Mouse (Mus musculus): ENCODE measurements around the gene D10Wsu102e. TPM values are rescaled to one million over a fixed set of nuclear protein-coding genes. Genes with fewer than 3 reads are reported as not detected.

The D10Wsu102e gene
- 0.58 TPM in 2 replicates for polyA plus RNA-seq (2015; fragmentation: Nextera tagmentation; extraction: Ambion mirVana)

DNA sequence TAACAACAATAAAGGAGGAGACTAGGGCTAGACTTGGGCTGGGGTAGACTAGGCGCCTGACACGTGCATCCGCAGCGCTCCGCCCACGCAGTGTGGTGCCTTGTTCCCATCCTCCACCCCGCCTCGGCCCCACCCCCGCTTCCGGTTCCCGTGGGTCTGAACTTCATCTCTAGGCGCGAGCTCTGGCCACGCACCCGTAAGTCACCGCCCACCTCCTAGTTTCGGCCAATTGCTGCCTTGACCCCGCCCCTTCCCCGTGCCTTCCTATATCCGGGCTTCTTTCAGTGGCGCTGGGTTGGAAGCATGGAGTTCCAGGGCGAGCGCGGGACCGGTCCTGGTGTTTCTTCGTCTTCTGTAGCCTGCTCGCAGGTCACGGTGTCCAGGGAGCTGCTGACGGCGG, at the start of gene D10Wsu102e:
Gene D10Wsu102e, plus strand, starts transcription at position 266 of the 400 bp plus-strand sequence.
- 0% methylated on average over 30 of the region's 30 CpGs for WGBS
- Histone ChIP-seq H3K9me3 (ENCODE audit: control insufficient read depth, low read length) (no peaks in the 10 kb centered on the region), H3K4me3 (ENCODE audit: low read length) (peak within 1 kb of the TSS; percentile 91), H3K27ac (ENCODE audit: low read length) (peak within 1 kb of the TSS; percentile 82), H3K27me3 (ENCODE audit: control insufficient read depth, insufficient read depth, low read depth, low read length) (no peaks in the 10 kb centered on the region), H3K4me2 (ENCODE audit: low read depth, low read length) (peak within 1 kb of the TSS; percentile 76), H3K36me3 (ENCODE audit: control insufficient read depth, insufficient read depth, low read length) (peaks cover 11% of the 10 kb centered on the region; the same call in 1 of the 2 replicates), H3K9ac (ENCODE audit: low read length) (peak within 1 kb of the TSS; percentile 88), H3K4me1 (replicated peaks; ENCODE audit: control insufficient read depth, insufficient read depth, low read length) (peaks cover 11% of the 10 kb centered on the region; the same call in 1 of the 2 replicates)
- peak; percentile 99 for ATAC-seq (ENCODE audit: low read depth)

DNA sequence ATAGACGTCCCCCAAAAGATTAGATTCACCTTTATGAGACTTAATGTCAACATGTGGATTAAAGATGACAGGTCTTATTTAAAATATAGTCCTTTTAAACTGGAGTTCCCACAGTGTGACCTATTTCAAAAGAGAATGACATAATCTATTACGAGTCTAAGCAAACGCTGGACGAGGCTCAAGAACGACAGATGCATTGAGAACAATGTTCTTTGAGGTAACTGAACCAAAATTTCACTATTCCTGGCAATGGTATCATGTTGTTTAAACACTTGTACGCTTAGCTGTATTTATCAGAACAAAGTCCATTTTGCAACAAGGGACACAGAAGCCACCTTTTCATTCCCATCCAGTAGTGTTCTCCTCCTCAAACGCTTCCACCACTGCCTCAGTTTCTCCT, 49.7 kb upstream of the D10Wsu102e start:
- no peaks in the 10 kb centered on the region for H3K9me3 ChIP-seq (ENCODE audit: control insufficient read depth, low read length)
- no peak for ATAC-seq (ENCODE audit: low read depth)
- H3K9ac ChIP-seq (ENCODE audit: low read length) = no peak overlapping the region
- no peak overlapping the region for H3K27ac ChIP-seq (ENCODE audit: low read length)
- no peak overlapping the region for H3K4me2 ChIP-seq (ENCODE audit: low read depth, low read length)
- H3K27me3 ChIP-seq (ENCODE audit: control insufficient read depth, insufficient read depth, low read depth, low read length) = no peaks in the 10 kb centered on the region
- no peak overlapping the region for H3K4me3 ChIP-seq (ENCODE audit: low read length)
- no peaks in the 10 kb centered on the region for H3K36me3 ChIP-seq (ENCODE audit: control insufficient read depth, insufficient read depth, low read length)
- 70% methylated on average over 7 of the region's 7 CpGs for WGBS
- H3K4me1 ChIP-seq (replicated peaks; ENCODE audit: control insufficient read depth, insufficient read depth, low read length) = no peaks in the 10 kb centered on the region

DNA sequence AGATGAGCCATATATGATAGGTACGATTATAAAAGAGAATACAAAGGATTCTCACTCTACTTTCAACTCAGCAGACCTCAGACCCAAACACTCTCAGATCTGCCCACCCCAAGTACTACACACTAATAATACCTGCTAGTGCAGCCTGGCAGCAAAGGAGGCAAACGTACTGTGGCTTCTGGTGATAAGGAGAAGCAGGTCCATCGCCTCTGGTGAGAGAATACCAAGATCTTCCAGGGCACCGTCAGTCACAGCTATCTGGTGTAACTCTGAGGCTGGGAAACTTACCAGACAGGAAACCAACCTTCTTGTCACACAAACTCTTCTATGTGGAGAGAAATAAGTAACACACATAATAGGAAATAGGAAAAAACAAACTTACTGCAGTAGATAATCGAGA, 47.0 kb upstream of the D10Wsu102e start:
- Histone ChIP-seq H3K27ac (ENCODE audit: low read length) (no peak overlapping the region), H3K4me2 (ENCODE audit: low read depth, low read length) (no peak overlapping the region), H3K9me3 (ENCODE audit: control insufficient read depth, low read length) (no peaks in the 10 kb centered on the region), H3K4me1 (replicated peaks; ENCODE audit: control insufficient read depth, insufficient read depth, low read length) (no peaks in the 10 kb centered on the region), H3K27me3 (ENCODE audit: control insufficient read depth, insufficient read depth, low read depth, low read length) (no peaks in the 10 kb centered on the region), H3K9ac (ENCODE audit: low read length) (no peak overlapping the region), H3K36me3 (ENCODE audit: control insufficient read depth, insufficient read depth, low read length) (no peaks in the 10 kb centered on the region), H3K4me3 (ENCODE audit: low read length) (no peak overlapping the region)
- no peak for ATAC-seq (ENCODE audit: low read depth)
- WGBS = 66% methylated on average over 5 of the region's 5 CpGs

DNA sequence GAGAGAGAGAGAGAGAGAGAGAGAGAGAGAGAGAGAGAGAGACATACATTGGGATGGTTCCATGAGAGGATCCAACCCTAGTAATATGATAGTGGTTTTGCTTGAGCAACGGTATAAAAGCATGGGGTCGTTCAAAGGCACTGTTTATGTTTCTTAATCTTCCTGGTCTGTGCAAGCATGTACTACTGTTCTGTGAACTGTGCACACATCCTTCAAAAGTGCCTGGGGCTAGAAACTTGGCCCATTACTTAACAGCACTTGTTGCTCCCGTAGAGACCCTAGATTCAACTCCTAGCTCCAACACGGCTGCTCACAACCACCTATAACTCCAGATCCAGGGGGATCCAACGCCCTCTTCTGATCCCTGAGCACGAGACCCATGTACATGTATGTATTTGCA, 39.6 kb upstream of the D10Wsu102e start:
- Histone ChIP-seq H3K36me3 (ENCODE audit: control insufficient read depth, insufficient read depth, low read length) (no peaks in the 10 kb centered on the region), H3K9me3 (ENCODE audit: control insufficient read depth, low read length) (no peaks in the 10 kb centered on the region), H3K4me1 (replicated peaks; ENCODE audit: control insufficient read depth, insufficient read depth, low read length) (no peaks in the 10 kb centered on the region), H3K9ac (ENCODE audit: low read length) (no peak overlapping the region), H3K4me2 (ENCODE audit: low read depth, low read length) (no peak overlapping the region), H3K4me3 (ENCODE audit: low read length) (no peak overlapping the region), H3K27me3 (ENCODE audit: control insufficient read depth, insufficient read depth, low read depth, low read length) (no peaks in the 10 kb centered on the region), H3K27ac (ENCODE audit: low read length) (no peak overlapping the region)
- no peak for ATAC-seq (ENCODE audit: low read depth)
- WGBS = 62% methylated on average over 6 of the region's 6 CpGs

DNA sequence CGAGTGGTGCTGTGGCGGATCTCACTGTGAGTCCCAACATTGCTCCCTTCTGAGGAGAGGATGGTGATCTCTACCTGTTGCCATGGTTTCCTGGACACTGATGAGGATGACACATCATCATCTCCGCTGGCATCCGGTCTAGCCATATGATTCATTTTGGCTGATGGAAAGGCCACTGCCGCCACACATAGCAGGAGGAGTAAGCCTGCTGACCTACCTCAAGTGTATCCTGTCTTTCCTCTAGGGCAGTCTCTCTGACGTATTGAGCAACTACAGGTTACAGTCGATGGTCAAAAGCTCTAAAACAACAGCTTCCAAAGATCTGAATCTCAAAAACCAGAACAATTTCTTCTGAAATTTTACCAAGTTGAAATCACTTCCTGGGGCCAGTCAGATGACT, 39.2 kb upstream of the D10Wsu102e start:
- Histone ChIP-seq H3K4me1 (replicated peaks; ENCODE audit: control insufficient read depth, insufficient read depth, low read length) (no peaks in the 10 kb centered on the region), H3K27me3 (ENCODE audit: control insufficient read depth, insufficient read depth, low read depth, low read length) (no peaks in the 10 kb centered on the region), H3K36me3 (ENCODE audit: control insufficient read depth, insufficient read depth, low read length) (no peaks in the 10 kb centered on the region), H3K9ac (ENCODE audit: low read length) (no peak overlapping the region), H3K9me3 (ENCODE audit: control insufficient read depth, low read length) (no peaks in the 10 kb centered on the region), H3K4me2 (ENCODE audit: low read depth, low read length) (no peak overlapping the region), H3K4me3 (ENCODE audit: low read length) (no peak overlapping the region), H3K27ac (ENCODE audit: low read length) (no peak overlapping the region)
- ATAC-seq (ENCODE audit: low read depth) = no peak
- 81% methylated on average over 7 of the region's 7 CpGs for WGBS

DNA sequence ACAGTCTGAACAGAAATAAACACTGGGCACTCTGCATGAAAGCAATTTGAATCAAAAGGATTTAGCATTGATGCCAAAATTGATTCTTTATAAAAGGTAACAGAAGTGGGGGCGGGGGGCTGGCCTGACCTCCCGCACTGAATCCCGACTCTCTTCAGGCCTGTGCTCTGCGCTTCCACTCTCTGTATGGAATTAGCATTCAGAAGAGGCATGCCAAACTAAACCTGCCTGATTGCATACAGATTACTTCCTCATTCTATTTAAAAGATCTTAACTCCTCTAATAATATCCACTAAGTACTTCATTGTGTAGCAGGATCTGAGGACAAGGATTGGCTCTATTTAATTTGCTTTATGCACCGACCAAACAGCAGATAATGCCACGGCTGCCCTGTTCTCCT, 38.5 kb upstream of the D10Wsu102e start:
- no peak overlapping the region for H3K4me2 ChIP-seq (ENCODE audit: low read depth, low read length)
- H3K27ac ChIP-seq (ENCODE audit: low read length) = no peak overlapping the region
- H3K9ac ChIP-seq (ENCODE audit: low read length) = no peak overlapping the region
- 73% methylated on average over 6 of the region's 6 CpGs for WGBS
- no peaks in the 10 kb centered on the region for H3K4me1 ChIP-seq (replicated peaks; ENCODE audit: control insufficient read depth, insufficient read depth, low read length)
- no peak for ATAC-seq (ENCODE audit: low read depth)
- no peak overlapping the region for H3K4me3 ChIP-seq (ENCODE audit: low read length)
- H3K9me3 ChIP-seq (ENCODE audit: control insufficient read depth, low read length) = no peaks in the 10 kb centered on the region
- H3K27me3 ChIP-seq (ENCODE audit: control insufficient read depth, insufficient read depth, low read depth, low read length) = no peaks in the 10 kb centered on the region
- no peaks in the 10 kb centered on the region for H3K36me3 ChIP-seq (ENCODE audit: control insufficient read depth, insufficient read depth, low read length)

DNA sequence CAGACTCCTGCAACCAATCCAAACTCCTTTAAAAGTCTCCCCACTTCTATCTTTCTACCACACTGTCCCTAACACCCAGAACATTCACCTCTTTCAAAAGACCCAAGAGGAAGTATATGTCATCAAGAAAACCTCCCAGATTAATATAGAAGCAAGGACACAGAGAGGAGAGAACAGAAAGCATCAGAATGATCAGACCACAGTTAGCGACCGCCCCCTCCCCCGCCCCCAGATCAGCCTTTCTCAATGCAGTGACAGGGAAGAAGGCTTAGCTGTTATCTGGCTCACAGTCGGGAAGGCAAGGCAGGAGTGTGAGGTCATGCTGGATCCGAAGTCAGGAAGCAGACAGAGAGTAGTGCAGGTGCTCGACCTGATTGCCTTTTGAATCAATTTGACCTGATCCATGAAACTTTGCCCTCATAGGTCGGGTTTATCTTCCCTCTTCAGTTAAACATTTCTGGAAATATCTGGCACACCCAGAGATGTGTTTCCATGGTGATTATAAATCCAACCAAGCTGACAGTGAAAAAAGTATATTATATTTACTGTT, 37.4 kb upstream of the D10Wsu102e start:
- Histone ChIP-seq H3K27me3 (ENCODE audit: control insufficient read depth, insufficient read depth, low read depth, low read length) (no peaks in the 10 kb centered on the region), H3K4me2 (ENCODE audit: low read depth, low read length) (no peak overlapping the region), H3K4me3 (ENCODE audit: low read length) (no peak overlapping the region), H3K9me3 (ENCODE audit: control insufficient read depth, low read length) (no peaks in the 10 kb centered on the region), H3K27ac (ENCODE audit: low read length) (no peak overlapping the region), H3K4me1 (replicated peaks; ENCODE audit: control insufficient read depth, insufficient read depth, low read length) (no peaks in the 10 kb centered on the region), H3K9ac (ENCODE audit: low read length) (no peak overlapping the region), H3K36me3 (ENCODE audit: control insufficient read depth, insufficient read depth, low read length) (no peaks in the 10 kb centered on the region)
- 34% methylated on average over 7 of the region's 7 CpGs for WGBS
- ATAC-seq (ENCODE audit: low read depth) = no peak

DNA sequence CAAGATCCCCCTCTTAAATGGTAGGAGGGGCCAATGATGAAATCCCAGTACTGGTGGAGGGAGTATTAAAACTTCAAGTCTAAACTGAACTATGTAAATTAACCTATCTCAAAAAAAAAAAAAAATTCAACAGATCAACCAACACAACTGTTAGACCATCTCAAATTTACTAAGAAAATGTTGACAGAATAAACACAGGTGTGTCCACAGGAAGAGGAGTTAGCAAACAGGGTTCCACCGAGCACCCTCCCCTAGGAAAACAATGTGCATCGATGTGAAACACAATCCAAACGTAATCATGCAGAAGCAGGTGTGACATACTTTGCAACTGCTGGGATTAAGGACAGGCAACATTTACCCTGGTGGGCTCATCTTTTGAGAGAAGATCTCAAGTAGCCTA, 35.1 kb upstream of the D10Wsu102e start:
- Histone ChIP-seq H3K9ac (ENCODE audit: low read length) (no peak overlapping the region), H3K9me3 (ENCODE audit: control insufficient read depth, low read length) (no peaks in the 10 kb centered on the region), H3K27me3 (ENCODE audit: control insufficient read depth, insufficient read depth, low read depth, low read length) (no peaks in the 10 kb centered on the region), H3K27ac (ENCODE audit: low read length) (no peak overlapping the region), H3K4me1 (replicated peaks; ENCODE audit: control insufficient read depth, insufficient read depth, low read length) (no peaks in the 10 kb centered on the region; the same call in 1 of the 2 replicates), H3K4me3 (ENCODE audit: low read length) (no peak overlapping the region), H3K36me3 (ENCODE audit: control insufficient read depth, insufficient read depth, low read length) (no peaks in the 10 kb centered on the region), H3K4me2 (ENCODE audit: low read depth, low read length) (no peak overlapping the region)
- 59% methylated on average over 3 of the region's 3 CpGs for WGBS
- ATAC-seq (ENCODE audit: low read depth) = no peak

DNA sequence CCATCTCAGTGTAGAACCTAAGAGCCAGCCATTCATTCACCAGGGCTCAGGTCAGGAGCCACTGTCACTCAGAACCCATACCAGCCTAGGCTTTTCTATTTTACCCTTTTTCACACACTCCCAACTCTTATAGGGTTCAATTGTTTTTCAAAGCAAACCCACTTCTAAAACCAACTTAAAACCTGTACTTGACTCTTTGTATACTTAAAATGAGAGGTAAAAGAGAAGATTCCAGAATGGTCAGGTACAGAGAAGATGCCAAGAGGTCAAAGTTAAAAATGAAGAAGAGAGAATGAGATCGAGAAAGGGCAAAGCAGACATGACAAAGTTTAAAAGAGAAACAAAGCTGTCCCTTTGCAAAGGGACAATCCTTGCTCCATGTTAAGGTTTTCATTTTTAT, 34.1 kb upstream of the D10Wsu102e start:
- ATAC-seq (ENCODE audit: low read depth) = no peak
- Histone ChIP-seq H3K4me2 (ENCODE audit: low read depth, low read length) (no peak overlapping the region), H3K9ac (ENCODE audit: low read length) (no peak overlapping the region), H3K4me3 (ENCODE audit: low read length) (no peak overlapping the region), H3K4me1 (replicated peaks; ENCODE audit: control insufficient read depth, insufficient read depth, low read length) (no peaks in the 10 kb centered on the region; the same call in 1 of the 2 replicates), H3K27ac (ENCODE audit: low read length) (no peak overlapping the region), H3K9me3 (ENCODE audit: control insufficient read depth, low read length) (no peaks in the 10 kb centered on the region), H3K36me3 (ENCODE audit: control insufficient read depth, insufficient read depth, low read length) (no peaks in the 10 kb centered on the region), H3K27me3 (ENCODE audit: control insufficient read depth, insufficient read depth, low read depth, low read length) (no peaks in the 10 kb centered on the region)
- 93% methylated on average over 1 of the region's 1 CpGs for WGBS
